Mouse (Mus musculus) heart, embryonic 14.5 days (tissue): ENCODE measurements around the gene Tmc1. TPM values are rescaled to one million over a fixed set of nuclear protein-coding genes. Genes with fewer than 3 reads are reported as not detected.

Experiments
- ATAC-seq: fragments of 200-750 bp; cut with Nextera tagmentation; 2 replicates; pipeline ENCODE4 v1.8.0; 2017; ENCODE audit warnings: low read depth, moderate TSS enrichment; ENCODE audit not compliant: insufficient number of reproducible peaks, insufficient read depth, low FRiP score
- H3K27ac ChIP-seq, 2 experiments: fragments of 200-500 bp in 1 of 2; fragments of 300-500 bp in 1 of 2; sonication (generic) in 1 of 2; replicated peaks in 1 of 2; 2 replicates each; pipeline ENCODE4 v1.5.1; 2012 to 2014; ENCODE audit warnings: low read depth in 2 of 2, low read length in 2 of 2, control low read depth in 1 of 2, mild to moderate bottlenecking in 1 of 2, mixed read lengths in 1 of 2; ENCODE audit not compliant: control insufficient read depth in 1 of 2, insufficient read depth in 1 of 2
- H3K27me3 ChIP-seq: fragments of 300-500 bp; sonication (generic); 2 replicates; pipeline ENCODE4 v1.6.1; 2014; ENCODE audit warnings: mild to moderate bottlenecking, low read length, control low read depth; ENCODE audit not compliant: control insufficient read depth, insufficient read depth
- H3K36me3 ChIP-seq: fragments of 300-500 bp; sonication (generic); 2 replicates; pipeline ENCODE4 v1.6.1; 2014; ENCODE audit warnings: mild to moderate bottlenecking, control low read depth, low read length, mixed read lengths; ENCODE audit not compliant: control insufficient read depth, insufficient read depth
- H3K4me1 ChIP-seq, 2 experiments: fragments of 200-500 bp in 1 of 2; fragments of 300-500 bp in 1 of 2; sonication (generic) in 1 of 2; 2 replicates each; pipeline ENCODE4 v1.6.1; 2012 to 2014; ENCODE audit warnings: low read length in 2 of 2, control low read depth in 1 of 2, mixed read lengths in 1 of 2; ENCODE audit not compliant: control insufficient read depth in 2 of 2, insufficient read depth in 2 of 2
- H3K4me2 ChIP-seq: fragments of 300-500 bp; sonication (generic); 2 replicates; pipeline ENCODE4 v1.6.1; 2014; ENCODE audit warnings: mild to moderate bottlenecking, low read length
- H3K4me3 ChIP-seq, 2 experiments: fragments of 200-500 bp in 1 of 2; fragments of 300-500 bp in 1 of 2; sonication (generic) in 1 of 2; 2 replicates each; pipeline ENCODE4 v1.5.1; 2012 to 2014; ENCODE audit warnings: low read length in 2 of 2, mild to moderate bottlenecking in 2 of 2, control low read depth in 1 of 2, low read depth in 1 of 2, moderate library complexity in 1 of 2; ENCODE audit not compliant: control insufficient read depth in 1 of 2, insufficient read depth in 1 of 2
- H3K9ac ChIP-seq: fragments of 300-500 bp; sonication (generic); 2 replicates; pipeline ENCODE4 v1.6.1; 2014; ENCODE audit warnings: mild to moderate bottlenecking, low read length
- H3K9me3 ChIP-seq: fragments of 300-500 bp; sonication (generic); 2 replicates; pipeline ENCODE4 v1.6.1; 2016; ENCODE audit warnings: low read length, control low read depth; ENCODE audit not compliant: control insufficient read depth
- WGBS: fragments of 180-500 bp; shearing (Covaris S2); extraction: QIAGEN DNeasy Blood & Tissue Kit; methylation state at CpG from one replicate; pipeline ENCODE4 v1.1.7; 2014; 5-methylcytosine and 5-hydroxymethylcytosine counted together
- polyA plus RNA-seq: library from polyadenylated mRNA; unstranded; fragments of >200 nt; fragmentation: Nextera tagmentation; extraction: Ambion mirVana; gene quantifications from 2 replicates; pipeline ENCODE4 v1.2.1, GENCODE M21; 2014

The Tmc1 gene
- polyA plus RNA-seq: not detected in 2 replicates

DNA sequence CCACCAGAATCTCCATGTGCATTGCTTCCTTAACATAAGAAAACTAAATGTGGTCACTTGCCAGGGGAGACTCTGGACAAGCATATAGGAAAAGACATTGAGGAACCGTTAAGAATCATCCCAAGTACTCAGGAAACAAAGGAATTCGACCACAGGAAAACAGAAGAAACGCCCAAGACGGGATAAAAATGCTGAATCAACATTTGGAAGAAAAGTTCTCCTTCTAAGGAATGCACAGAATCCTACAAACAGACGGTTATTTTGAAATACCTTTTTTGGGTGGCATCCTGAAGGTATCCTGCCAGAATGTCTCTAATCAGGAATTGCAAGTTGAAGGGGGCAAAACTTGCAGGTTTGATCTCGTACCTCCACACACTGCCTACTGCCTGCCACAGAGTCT is at the start of gene Tmc1:
Gene Tmc1, minus strand, starts transcription at position 329 of the 400 bp plus-strand sequence.
- Histone ChIP-seq H3K4me2 (no peak within 1 kb of the TSS), H3K9me3 (no peaks in the 10 kb centered on the region), H3K4me1 (no peaks in the 10 kb centered on the region), H3K27ac (no peak within 1 kb of the TSS), H3K36me3 (no peaks in the 10 kb centered on the region), H3K27me3 (no peaks in the 10 kb centered on the region), H3K9ac (no peak within 1 kb of the TSS), H3K4me3 (no peak within 1 kb of the TSS)
- 68% methylated on average over 6 of the region's 6 CpGs for WGBS
- ATAC-seq: no peak

DNA sequence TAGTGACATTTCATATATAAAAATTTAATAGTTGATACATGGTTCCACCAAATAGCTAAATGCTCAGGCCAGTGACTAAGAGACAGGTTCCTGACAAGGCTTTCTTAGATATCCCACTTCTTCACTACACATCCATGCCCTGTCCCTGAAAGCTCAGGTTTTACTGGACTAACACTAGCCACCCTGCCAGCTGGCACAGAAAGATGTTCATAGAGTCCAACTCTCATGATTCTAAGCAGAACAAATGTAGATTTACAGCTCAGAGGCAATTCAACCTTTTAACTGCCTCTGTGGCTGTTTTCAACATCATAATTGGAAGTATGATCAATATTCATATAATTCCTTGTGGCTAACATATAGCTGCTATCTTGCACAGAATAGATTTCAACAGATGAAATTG is 47.5 kb upstream of the Tmc1 start:
- Histone ChIP-seq H3K4me1 (no peaks in the 10 kb centered on the region), H3K4me3 (no peak overlapping the region), H3K9me3 (no peaks in the 10 kb centered on the region), H3K4me2 (no peak overlapping the region), H3K36me3 (no peaks in the 10 kb centered on the region), H3K9ac (no peak overlapping the region), H3K27ac (no peak overlapping the region), H3K27me3 (no peaks in the 10 kb centered on the region)
- ATAC-seq: no peak

DNA sequence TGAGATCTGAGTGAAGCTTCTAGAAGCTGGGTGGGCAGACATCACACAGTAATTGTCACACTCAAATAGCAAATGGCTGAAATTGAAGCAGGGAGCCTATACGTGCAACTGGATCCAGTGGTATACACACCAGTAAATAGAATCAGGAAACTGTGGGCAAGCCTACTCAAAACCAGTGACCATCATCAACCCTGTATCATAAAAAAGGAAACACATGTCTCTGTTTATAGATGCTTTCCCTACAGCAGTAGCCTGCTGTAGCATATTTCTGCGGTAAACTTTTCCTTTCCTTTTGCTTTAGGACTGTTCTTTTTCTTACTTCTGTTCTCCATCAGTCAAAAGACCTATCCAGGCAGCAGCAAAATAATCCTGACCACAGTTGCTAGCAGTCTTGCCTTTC is 25.2 kb upstream of the Tmc1 start:
- no peaks in the 10 kb centered on the region for H3K9me3 ChIP-seq
- no peak overlapping the region for H3K27ac ChIP-seq
- H3K27me3 ChIP-seq: no peaks in the 10 kb centered on the region
- no peak overlapping the region for H3K4me3 ChIP-seq
- H3K9ac ChIP-seq: no peak overlapping the region
- no peak overlapping the region for H3K4me2 ChIP-seq
- H3K36me3 ChIP-seq: no peaks in the 10 kb centered on the region
- H3K4me1 ChIP-seq: no peaks in the 10 kb centered on the region
- ATAC-seq: no peak
- WGBS: 93% methylated on average over 2 of the region's 2 CpGs

DNA sequence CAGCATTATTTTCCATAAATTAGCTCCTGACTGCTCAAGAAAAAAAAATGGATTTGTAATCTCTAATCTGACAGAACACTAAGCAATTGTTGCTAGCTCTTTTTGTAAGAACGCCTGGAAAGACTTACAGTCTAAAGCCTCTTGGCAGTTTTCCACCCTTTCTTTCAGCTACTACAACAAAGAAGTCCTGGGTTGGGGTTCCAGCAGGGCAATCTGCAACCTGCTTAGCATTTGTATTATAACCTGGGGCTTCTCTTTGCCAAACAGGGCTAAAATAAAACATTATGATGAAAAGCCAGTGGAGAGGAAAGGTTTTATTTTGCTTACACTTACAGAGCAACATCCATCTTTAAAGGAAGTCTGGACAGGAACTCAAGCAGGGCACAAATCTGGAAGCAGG is 24.1 kb upstream of the Tmc1 start:
- Histone ChIP-seq H3K4me1 (no peaks in the 10 kb centered on the region), H3K9me3 (no peaks in the 10 kb centered on the region), H3K9ac (no peak overlapping the region), H3K27me3 (no peaks in the 10 kb centered on the region), H3K36me3 (no peaks in the 10 kb centered on the region), H3K4me2 (no peak overlapping the region), H3K4me3 (no peak overlapping the region), H3K27ac (no peak overlapping the region)
- ATAC-seq: no peak
- WGBS: 26% methylated on average over 1 of the region's 1 CpGs

DNA sequence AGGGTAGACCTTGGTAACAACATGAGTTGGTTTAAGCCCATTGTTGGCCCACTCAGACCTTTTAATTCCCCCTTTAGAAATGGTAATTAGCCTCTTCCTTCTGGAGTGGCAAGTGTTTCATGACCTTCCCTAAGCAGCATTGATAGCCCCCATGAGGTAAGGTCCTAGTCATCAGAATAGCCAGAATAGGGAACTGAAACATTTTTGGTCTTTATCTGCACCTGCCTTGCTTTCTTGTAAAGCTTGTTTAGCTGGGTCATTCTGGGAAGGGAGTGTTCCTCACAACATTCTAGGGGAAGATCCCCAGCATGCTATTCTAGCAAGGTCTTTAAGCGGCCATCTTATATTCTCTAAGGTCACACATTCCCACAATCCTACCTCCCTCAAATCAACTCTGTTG is 17.9 kb upstream of the Tmc1 start:
- H3K9ac ChIP-seq: no peak overlapping the region
- 88% methylated on average over 1 of the region's 1 CpGs for WGBS

DNA sequence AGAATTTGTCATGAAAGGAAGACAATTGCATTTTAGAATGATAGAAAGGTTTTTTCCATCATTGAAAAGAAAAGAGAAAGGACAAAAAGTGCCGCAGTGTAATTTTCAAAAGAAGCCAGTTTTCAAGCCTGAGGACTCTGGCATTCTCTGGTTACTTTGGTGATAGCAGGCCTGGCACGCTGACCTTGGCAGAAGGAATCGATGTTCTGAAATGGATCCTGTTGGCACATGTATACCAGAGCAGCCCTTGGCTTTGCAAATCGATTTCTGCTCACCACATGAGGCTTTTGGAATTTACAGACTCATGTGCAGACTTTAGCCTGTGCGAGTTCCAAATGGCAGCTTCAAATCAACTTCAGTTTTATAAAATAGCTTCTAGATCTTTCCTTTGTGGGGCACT is 813 bp upstream of the Tmc1 start:
- Histone ChIP-seq H3K9ac (no peak overlapping the region), H3K36me3 (no peaks in the 10 kb centered on the region), H3K27ac (no peak overlapping the region), H3K4me3 (no peak overlapping the region), H3K27me3 (no peaks in the 10 kb centered on the region), H3K4me1 (no peaks in the 10 kb centered on the region), H3K9me3 (no peaks in the 10 kb centered on the region), H3K4me2 (no peak overlapping the region)
- 73% methylated on average over 5 of the region's 5 CpGs for WGBS
- no peak for ATAC-seq

More for the DNA sequence above, 17.9 kb upstream of the Tmc1 start:
- no peak for ATAC-seq
- Histone ChIP-seq H3K4me3 (no peak overlapping the region), H3K4me2 (no peak overlapping the region), H3K9me3 (0 out of 2 replicates have a peak, but pooled peaks cover 2% of the 10 kb centered on the region), H3K36me3 (no peaks in the 10 kb centered on the region), H3K27ac (no peak overlapping the region), H3K27me3 (no peaks in the 10 kb centered on the region), H3K4me1 (no peaks in the 10 kb centered on the region)

DNA sequence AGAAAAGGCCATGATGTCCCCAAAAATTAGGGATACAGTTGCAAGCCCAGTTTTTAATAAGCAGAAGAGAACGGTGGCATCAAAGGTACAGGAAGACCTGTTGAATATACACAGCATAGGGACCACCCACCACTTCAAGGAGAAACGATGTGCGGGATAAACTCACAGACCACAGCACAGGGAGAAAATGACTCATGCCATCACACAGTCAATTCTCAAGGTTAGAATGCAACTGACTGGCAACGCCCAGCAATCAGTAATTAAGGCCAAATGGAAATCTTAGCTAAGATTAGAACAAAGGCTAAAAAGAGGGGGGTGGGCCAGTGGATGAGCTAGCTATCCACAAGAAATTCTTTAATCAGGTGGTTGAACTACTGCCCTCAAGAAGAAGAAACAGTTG is 9.6 kb downstream of the Tmc1 start:
- Histone ChIP-seq H3K27me3 (no peaks in the 10 kb centered on the region), H3K36me3 (no peaks in the 10 kb centered on the region), H3K4me1 (no peaks in the 10 kb centered on the region), H3K4me3 (no peak overlapping the region), H3K4me2 (no peak overlapping the region), H3K9me3 (no peaks in the 10 kb centered on the region), H3K27ac (no peak overlapping the region), H3K9ac (no peak overlapping the region)
- no peak for ATAC-seq
- WGBS: 55% methylated on average over 4 of the region's 4 CpGs

DNA sequence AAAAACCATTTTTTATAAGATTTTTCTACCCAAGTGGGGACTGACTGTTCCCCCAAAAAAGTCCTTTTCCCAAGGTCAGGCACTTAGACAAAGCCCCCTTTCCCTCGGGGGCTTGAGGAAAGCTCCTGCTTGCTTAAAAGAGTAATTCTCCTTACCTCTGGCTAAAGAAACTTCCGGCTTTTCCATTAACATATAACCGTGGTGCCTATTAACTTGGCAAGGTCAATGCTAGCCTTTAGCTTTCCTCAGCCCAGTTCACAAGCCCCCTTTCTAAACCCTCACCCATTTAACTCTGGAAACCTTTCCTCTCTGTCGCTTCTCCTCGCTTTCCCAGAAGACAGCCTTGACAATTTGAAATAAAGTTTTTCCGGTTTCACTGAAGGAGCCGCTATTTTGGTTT is 29.7 kb downstream of the Tmc1 start:
- H3K27me3 ChIP-seq: no peaks in the 10 kb centered on the region
- WGBS: 47% methylated on average over 7 of the region's 7 CpGs
- H3K4me3 ChIP-seq: no peak overlapping the region
- H3K4me2 ChIP-seq: peak overlapping the region; percentile 39
- no peak overlapping the region for H3K9ac ChIP-seq
- H3K4me1 ChIP-seq: peaks cover 2 to 10% of the 10 kb centered on the region in 2 experiments; a peak in 3 of 4 replicates
- H3K9me3 ChIP-seq: no peaks in the 10 kb centered on the region
- H3K27ac ChIP-seq: no peak overlapping the region; a peak in 1 of 4 replicates
- ATAC-seq: no peak
- H3K36me3 ChIP-seq: no peaks in the 10 kb centered on the region
